Mouse (Mus musculus): ENCODE results near the gene Hmg20b.

DNA sequence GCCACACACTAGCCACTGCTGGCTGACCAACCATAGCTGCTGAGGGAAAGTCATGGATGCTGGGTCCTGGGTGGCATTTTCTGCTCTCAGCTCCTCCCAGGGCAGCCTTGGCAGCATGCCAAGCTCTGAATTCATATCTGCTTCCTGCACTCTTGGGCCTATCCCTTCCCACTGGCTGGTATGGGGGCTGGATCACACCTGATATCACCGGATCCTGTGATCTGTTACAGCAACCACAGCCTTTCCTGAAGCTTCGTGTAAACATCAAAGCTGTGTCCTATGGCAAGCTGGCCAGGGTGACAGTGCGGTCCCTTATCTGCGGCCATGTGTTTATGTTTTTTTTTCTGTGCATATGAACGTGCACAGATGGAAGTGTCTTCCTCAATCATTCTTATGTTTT, 31.8 kb upstream of the Hmg20b start:
- TF ChIP-seq CTCF (IDR thresholded peaks at IDR 0.05; ENCODE audit: low read depth) (no peak), EP300 (IDR thresholded peaks at IDR 0.05; ENCODE audit: low read depth) (no peak)

Measured in heart, postnatal 0 days (tissue).